Mouse (Mus musculus) regulatory T cell (primary cell): ENCODE results near the gene Allc.

Experiments
- in situ Hi-C: fragments of 300-600 bp; cut with MboI, MseI; formaldehyde crosslinking; loops from one replicate; pipeline ENCODE4 v1.15.1; 2025; ENCODE audit warnings: high pct_unique_total_duplicates

Gene Allc

GRCm38 (mm10) chr12:28584036-28584435 is 1.7 kb upstream of the Allc start:
- in situ Hi-C loops: loop anchor here (10.0 to 25.0 kb wide), 3 partner anchors 728 to 1991 kb away; no protein-coding TSS in a partner anchor

DNA sequence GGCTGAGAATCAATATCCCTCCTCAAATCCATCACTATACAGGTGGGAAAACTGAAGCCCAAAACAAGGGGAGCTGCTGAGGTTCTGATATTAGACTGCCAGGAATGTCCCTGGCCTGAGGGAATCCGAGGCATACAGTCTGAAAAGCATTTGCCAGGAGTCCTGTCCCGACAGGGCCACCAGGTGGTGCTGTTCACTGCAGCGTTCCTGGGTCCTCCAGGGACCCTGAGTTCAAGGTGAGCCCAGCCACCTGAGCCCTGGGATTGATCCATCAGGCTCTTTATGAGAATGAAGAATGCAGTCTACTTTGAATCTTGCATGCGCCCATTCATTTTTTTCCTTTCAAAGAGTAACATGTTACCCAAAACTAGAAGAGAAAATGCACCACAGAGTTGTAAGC is 3.2 kb downstream of the Allc start:
- in situ Hi-C loops: loop anchor here (25.0 kb wide), 2 partner anchors 733 to 1308 kb away; no protein-coding TSS in a partner anchor

GRCm38 (mm10) chr12:28578147-28578546 is 4.2 kb downstream of the Allc start:
- in situ Hi-C loops: loop anchor here (25.0 kb wide), 2 partner anchors 734 to 1309 kb away; no protein-coding TSS in a partner anchor

DNA sequence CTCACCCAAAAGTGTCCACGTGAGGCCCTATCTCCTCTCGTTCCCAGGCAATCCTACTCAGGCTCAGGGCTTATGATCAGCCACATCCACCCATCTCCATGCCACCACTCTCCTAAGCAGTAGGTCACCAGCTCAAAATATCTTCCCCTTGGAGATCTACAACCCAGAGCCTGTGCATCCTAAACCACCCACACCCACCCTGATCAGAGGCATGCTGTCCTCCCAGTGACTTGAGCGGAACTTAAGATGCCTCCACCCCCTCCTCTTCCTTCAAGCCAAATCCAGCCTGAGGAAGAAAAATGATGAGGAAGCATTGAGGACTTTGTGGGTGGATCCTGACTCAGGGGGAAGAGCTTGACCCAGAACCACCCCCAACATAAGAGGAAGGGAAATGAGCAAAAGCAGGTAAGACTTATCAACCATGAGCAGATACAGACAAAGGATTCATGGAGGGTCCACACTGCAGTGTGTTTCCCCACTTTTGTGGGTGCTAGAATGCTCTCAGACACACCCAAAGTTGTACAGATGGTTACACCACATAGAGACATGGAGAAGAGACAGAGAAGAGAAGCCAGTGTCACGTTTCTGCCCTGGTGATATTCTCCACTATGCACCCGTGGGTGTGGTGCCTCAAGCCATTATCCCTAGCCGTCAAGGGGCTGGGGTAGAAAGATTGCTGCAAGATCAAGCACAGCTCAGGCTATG is 6.8 kb downstream of the Allc start:
- in situ Hi-C loops: loop anchor here (25.0 kb wide), 2 partner anchors 737 to 1312 kb away; no protein-coding TSS in a partner anchor

- in situ Hi-C loops: no loop called here
These were observed 10.1 kb downstream of the Allc start for GRCm38 (mm10) chr12:28572241-28572640.

DNA sequence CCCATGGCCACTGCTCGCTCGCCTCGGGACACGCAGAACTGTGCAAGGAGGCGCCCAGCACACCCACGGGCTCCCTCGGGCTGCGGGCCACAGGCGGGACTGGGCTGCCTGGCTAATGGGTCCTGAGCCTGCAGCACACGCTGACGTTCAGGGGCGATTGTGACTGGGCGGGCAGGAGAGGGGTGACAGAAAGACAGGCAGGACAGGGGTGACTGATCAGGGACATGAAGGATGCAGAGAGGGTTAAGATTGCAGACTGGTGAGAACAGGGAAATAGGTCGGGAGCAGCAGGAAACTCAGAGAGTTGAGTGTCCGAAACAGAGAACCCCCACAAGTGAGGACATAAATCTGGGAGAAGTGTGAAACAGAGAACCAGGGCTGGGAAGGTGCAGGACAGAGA is 30.0 kb downstream of the Allc start, which contains the start of gene Dcdc2c:
TSS of gene Dcdc2c (minus strand) at position 101 of the 400 bp plus-strand sequence.
- in situ Hi-C loops: no loop called here

DNA sequence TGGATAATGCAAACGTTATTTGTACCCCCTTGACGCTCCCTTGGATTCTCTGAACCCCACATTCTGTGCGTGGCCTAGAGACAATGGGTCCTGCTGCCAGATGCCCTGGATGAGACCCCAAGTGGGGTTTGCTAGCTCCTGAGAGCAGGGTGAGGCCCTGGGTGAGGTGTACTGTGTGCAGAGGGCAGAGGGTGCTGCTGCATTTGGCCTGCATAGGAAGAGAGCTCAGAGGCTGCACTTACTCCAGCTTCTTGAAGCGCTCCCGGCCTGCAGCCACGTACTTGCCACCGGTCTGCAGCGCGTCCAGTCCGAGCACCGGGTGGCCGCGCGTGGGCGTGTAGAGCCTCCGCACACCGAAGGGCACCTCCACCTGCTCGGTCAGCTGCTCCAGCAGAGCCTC is 30.5 kb downstream of the Allc start:
- in situ Hi-C loops: no loop called here

GRCm38 (mm10) chr12:28548887-28549286 is 33.4 kb downstream of the Allc start:
- in situ Hi-C loops: no loop called here

DNA sequence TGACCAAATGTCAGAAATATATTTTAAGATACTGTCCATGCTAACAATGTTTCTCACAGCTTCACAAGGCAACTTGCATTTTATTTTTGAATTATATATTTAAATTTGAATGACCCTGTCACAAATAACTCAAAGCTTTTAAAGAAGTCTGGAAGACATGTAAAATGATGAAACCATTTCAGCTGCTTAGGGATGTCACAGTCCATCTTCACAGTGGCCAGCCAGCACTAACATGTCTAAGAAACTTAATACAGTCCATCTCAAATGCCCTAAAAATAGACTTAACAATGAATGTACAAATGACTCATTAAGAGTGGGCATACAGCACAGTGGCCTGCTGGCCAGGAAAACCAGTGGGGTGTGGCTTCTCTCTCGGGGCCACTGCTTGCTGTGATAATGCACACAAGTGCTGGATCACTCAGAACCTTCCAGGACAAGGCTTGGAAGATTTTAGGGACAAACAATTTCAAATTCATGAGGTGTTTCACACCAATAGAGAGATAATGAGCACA is 68.0 kb downstream of the Allc start:
- in situ Hi-C loops: no loop called here

DNA sequence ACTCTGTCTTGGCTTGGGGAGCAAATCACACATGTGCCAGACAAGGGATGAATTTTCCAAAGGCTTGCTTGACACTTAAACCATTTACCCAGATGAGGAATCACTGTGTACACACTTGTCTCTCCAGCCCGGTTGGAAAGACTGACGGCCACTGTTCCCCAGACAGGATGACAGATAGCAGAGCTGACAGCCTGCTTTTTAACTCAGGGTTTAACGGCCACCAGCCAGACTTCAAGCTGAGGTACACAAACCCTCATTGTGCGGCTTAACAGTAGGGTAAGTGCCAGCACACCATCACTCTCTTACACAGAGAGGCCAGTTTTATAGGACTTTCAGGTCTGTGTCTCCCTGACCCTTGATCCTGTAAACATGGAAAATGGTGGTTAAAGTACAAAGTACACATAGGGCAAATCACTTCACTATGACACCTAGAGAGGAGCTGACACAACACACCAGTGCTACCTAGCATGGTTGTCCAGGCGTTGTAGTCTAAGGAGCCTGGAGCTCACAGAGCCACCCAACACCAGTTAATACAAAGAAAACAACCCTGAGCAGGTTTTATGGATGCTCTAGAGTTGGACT is 72.5 kb downstream of the Allc start:
- in situ Hi-C loops: no loop called here
